Mouse (Mus musculus) embryo, embryonic 10.5 days (tissue): ENCODE results near the gene Nat8f6.
"Not testable (repeated sequence)": the region's sequence is repeated elsewhere in the genome, so short reads cannot be mapped to it uniquely, and the experiment has no call there.

ENCODE experiments used
- DNase-seq: peaks from one replicate; pipeline ENCODE4 v3.0.0-alpha.2; 2015; ENCODE audit warnings: low spot score

Gene Nat8f6

GRCm38 (mm10) chr6:85820837-85821236 is at the start of gene Nat8f6, which contains the start of gene Nat8f5:
Nat8f6 (minus strand) TSS chr6:85820954.
Nat8f5 (minus strand) TSS chr6:85820972.
- DNase-seq, result no peak

- DNase-seq, result not testable (repeated sequence)
Measured at GRCm38 (mm10) chr6:85869006-85869405, 48.3 kb upstream of the Nat8f6 start, which contains the start of gene Nat8f2. Nat8f2 (minus strand) TSS chr6:85869158.

DNA sequence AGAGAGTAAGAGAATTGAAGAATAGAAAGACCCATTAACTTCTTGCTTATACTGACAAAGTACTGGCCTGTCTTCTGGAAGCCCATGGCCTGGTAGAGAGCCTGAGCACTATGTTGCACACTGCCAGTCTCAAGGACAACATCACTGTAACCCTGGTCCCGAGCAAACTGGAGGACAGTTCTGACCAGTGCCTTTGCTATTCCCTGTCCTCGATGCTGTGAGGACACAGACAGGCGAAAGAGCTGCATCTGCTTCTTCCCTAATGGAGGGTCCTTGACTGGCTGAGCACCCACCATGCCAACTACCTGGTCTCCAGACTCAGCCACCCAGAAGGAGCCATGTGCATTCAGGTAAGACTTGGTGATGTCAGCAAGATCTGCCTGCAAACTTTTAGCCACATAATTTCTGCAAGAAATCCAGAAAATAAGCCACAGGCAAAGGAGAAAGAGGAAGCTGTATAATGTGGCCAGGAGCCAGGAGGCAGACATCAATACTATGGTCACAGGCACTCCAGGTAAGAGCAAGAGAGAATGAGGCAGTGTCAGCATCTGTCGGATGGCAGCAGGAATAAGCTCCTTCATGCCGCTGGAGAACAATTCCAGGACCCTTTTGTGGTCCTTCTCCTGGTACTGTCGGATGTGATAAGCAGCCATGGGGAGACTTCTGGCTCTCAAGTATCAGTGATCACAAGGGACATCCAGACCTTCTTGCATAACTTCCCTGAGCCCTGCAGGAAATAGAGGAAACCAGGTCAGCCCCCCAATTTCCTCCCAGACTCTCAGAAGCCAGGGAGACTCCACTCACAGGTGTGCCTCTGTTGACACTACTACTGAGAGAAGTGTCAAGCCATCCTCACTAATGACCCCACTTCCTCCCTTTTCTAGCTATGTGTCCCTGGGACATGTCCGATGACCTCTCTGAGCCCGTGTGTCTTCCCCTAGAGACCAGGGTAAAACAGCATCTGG is 47.3 kb upstream of the Nat8f6 start:
- no peak for DNase-seq

- not testable (repeated sequence) for DNase-seq
Measured at GRCm38 (mm10) chr6:85866995-85867394, 46.2 kb upstream of the Nat8f6 start.

DNA sequence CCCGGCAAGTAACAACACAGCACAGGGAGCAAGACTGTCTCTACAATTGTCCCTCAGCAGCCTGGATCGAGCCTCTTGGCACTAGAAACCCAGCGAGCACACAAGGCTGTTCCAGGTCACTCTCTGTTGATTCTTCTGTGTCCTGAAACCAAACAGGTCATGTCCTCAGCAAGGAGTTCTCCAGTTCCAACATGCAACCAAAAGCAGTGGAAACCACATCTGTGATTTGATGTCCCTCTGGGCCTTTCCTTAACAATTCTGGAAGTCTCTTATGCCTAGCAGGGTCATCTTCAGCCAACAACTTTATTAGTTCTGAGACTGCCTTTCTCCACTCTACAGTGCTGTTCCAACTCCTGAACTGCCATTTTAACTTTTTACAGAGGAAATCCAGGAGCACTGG is 45.4 kb upstream of the Nat8f6 start:
- not testable (repeated sequence) for DNase-seq

- not testable (repeated sequence) for DNase-seq
Measured at GRCm38 (mm10) chr6:85864900-85865639, 44.3 kb upstream of the Nat8f6 start.

- no peak for DNase-seq
Measured at GRCm38 (mm10) chr6:85863840-85864239, 43.1 kb upstream of the Nat8f6 start.

DNA sequence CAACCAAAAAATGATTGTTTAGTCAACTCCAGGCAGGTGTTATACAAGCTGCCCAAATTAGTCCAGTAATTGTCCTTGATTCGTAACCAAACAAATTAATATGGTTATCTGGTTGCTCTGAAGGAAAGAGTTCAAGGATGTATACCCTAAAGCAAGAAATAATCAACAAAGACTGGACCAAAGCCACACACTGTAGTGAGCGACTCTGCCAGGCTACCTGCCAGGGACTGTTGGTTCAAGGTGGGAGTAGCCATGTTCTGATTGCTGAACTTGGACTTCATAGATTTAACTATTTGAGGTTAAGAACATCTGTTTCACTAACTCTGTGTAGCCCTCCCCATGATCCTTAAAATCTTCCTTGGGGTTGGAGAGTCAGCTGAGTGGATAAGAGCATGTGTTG is 42.4 kb upstream of the Nat8f6 start:
- DNase-seq, result no peak

DNA sequence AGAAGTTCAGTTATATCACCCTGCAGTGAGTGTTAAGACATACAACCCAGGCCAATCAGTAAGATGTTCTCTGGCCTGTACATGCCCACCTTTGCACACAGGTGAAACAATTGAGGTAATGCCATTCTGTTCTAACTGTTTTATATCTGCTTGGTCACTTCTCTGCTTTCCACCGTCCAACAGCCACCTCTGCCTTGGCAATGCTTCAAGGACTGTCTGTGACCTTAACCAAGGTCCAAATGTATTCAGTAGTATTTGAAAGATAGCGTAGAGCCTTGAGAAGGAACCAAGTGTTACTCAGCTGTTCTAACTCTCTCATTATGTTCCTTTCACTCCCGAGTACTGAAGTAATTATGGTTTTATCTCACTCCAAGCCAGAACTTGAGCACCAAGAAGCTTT is 41.8 kb upstream of the Nat8f6 start:
- DNase-seq, result no peak

- no peak for DNase-seq
Measured at GRCm38 (mm10) chr6:85861247-85861646, 40.5 kb upstream of the Nat8f6 start.

- no peak for DNase-seq
Measured at GRCm38 (mm10) chr6:85856194-85856678, 35.5 kb upstream of the Nat8f6 start.

- no peak for DNase-seq
Measured at GRCm38 (mm10) chr6:85853481-85853880, 32.7 kb upstream of the Nat8f6 start.

DNA sequence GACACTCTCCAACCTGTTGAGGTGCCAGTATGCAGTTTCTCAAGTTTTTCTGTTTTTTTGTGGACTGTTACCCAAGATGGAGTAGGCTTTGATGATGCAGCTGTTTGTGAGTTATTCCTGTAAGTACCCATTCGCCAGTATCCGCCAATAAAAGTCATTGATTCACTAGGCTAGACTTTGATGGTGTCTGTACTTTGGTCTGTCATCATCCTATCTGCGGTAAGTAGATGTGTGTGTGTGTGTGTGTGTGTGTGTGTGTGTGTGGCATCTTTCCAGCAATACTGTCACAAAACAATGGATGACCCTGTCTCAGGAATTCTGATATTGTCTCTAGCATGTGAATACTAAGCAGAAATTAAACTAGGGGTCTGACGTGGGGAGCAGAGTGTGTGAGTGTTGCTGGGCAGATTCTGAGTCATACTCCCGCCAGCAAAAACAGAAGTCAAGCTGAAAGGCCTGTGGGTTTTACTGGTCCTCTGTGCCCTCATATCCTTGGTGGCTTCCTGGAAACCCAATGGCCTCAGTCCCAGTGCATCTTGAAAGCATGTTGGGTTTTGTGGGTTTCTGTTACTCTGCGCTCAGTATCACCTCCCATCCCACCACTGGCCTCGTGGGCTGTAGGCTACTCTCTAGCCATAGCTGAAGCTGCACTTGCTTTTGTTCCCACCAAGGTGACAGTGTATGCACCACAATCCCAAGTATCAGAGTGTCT is 30.5 kb upstream of the Nat8f6 start:
- no peak for DNase-seq

DNA sequence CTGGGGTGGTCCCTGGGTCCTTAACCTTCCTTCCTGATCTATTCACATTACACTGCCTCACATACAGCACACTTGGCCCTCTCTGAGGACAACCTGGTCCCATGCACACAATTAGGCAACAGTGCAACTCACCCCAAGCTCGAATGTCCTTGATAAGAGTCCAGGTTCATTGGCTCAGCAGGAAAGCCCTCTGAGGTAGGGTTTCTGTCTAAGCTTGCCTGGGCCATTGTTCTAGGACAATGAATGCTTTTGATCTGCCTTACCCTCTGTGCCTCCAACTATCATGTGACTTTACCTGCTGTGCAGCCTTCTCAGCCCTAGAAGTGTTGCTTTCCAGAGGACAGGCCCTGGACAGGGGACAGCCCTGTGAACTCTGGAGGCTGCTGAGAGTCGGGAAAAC is 28.5 kb upstream of the Nat8f6 start:
- no peak for DNase-seq

- DNase-seq, result no peak
Measured at GRCm38 (mm10) chr6:85848140-85848539, 27.4 kb upstream of the Nat8f6 start.

DNA sequence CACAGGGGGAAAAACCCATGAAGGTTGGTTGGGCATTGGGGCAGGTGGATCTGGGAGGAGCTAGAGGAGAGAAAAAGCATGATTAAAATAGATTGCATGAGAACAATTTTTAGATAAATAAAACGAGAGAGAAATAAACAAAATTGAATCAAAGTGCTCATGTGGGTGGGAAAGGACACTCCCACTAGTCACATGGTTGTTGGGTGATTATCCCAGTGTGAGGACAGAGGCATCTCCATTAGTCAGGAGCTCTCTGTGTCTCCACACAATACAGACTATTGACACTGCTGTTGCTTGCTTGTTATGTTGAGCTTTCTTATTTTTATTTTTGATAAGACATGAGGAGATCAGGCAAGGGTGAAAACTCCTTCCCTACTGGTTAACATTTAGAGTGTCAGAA is 26.2 kb upstream of the Nat8f6 start:
- no peak for DNase-seq

DNA sequence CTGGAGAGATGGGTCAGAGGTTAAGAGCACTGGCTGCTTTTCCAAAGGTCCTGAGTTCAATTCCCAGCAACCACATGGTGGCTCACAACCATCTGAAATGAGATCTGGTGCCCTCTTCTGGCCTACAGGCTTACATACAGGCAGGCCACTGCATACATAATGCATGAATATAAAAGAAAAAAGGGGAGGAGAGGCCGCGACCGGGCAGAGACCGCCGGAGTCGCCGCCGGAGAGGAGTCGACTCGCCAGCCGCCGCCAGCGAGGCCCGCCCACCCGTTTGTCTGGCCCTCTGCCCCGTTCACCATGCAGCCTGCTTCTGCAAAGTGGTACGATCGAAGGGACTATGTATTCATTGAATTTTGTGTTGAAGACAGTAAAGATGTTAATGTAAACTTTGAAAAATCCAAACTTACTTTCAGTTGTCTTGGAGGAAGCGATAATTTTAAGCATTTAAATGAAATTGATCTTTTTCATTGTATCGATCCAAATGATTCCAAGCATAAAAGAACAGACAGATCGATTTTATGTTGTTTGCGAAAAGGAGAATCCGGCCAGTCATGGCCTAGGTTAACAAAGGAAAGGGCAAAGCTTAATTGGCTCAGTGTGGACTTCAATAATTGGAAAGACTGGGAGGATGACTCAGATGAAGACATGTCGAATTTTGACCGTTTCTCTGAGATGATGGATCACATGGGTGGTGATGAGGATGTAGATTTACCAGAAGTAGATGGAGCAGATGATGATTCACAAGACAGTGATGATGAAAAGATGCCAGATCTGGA is 23.1 kb upstream of the Nat8f6 start:
- not testable (repeated sequence) for DNase-seq

- DNase-seq, result no peak
Measured at GRCm38 (mm10) chr6:85839982-85840381, 19.2 kb upstream of the Nat8f6 start.

DNA sequence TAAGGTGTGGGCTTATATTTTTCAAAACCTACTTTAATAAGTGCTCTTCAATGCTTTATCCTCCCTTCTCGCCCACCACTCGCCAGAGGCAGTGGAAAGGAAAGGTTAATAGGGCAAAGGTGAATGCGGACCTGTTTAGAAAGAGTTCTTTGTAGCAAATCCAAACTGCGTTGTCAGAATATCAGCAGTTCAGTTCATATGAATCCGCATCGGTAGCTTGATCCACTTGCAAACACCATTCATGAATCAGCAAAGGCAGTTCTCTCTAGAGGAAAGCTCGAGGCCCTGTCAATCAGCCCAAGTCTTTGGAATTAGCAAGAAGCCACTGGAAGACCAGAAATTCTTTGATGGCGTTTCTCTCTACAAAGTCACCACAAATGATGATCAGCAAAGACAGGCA is 17.9 kb upstream of the Nat8f6 start:
- DNase-seq, result peak; percentile 18

GRCm38 (mm10) chr6:85837307-85837706 is 16.6 kb upstream of the Nat8f6 start:
- peak; percentile 61 for DNase-seq

DNA sequence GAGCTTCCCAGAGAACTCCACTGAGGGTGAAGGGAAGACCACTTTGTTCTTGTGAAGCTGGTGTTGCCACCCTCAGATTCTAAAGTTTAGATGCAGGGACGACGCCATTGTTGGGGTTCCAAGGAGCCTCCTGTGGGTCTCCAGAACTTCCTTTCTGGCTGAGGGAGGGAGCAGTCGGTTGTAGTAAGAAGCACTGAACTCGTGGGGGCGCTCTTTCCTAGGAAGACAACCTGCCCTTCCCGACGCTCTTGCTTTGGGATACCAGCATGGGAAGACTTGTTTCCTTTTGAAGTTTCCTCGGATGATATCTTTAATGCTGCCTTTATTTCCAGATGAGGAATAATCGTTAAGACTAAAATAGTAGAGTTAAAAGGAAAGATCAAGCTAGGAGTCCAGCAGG is 16.1 kb upstream of the Nat8f6 start:
- DNase-seq, result peak; percentile 54
